In genomic region chr3:33832351-33832750, GRCm38 (mm10) we compare ENCODE assay signal across 22 mouse cellular contexts. TPM values are rescaled to one million over a fixed set of nuclear protein-coding genes. Genes with fewer than 3 reads are reported as not detected.
DNase-seq lines count a peak whose midpoint lies in the region; ATAC-seq and TF ChIP-seq lines count a peak whose summit lies in the region.
"Had no signal": no experiment of that assay in that cellular context is flagged by ENCODE, and none has a peak within 500 bp of the region (broad histone marks: within the 10 kb centered on the region; RNA-seq: fewer than 3 reads in every experiment).

No protein-coding gene starts in this region.

- H3K4me1 ChIP-seq in heart, embryonic 11.5 days (ENCODE audit: control insufficient read depth, insufficient read depth, low read length) = 0 out of 2 replicates have a peak, but pooled peaks cover 5% of the 10 kb centered on the region
- no peaks in the 10 kb centered on the region for H3K4me1 ChIP-seq in midbrain, embryonic 11.5 days (ENCODE audit: control insufficient read depth, insufficient read depth, low read length)
- no peaks in the 10 kb centered on the region for H3K4me1 ChIP-seq in midbrain, embryonic 13.5 days (replicated peaks)
- peaks cover 9 to 17% of the 10 kb centered on the region in 2 experiments for H3K4me1 ChIP-seq in MEL (ENCODE audit: control insufficient read depth in 1 of 2, insufficient read depth in 2 of 2, low read length in 2 of 2)
- no peaks in the 10 kb centered on the region for H3K4me1 ChIP-seq in stomach, postnatal 0 days (replicated peaks; ENCODE audit: control insufficient read depth, insufficient read depth)

- no peak for TF ChIP-seq EP300 in MEL (IDR thresholded peaks at IDR 0.05; ENCODE audit: low read depth in 1 of 2, low read length in 2 of 2)
- no peak for TF ChIP-seq EP300 in stomach, postnatal 0 days (optimal IDR thresholded peaks at IDR 0.05)

- no peak for ATAC-seq in heart, embryonic 11.5 days (replicated peaks; ENCODE audit: insufficient number of reproducible peaks, low FRiP score, low TSS enrichment)
- no peak for ATAC-seq in midbrain, embryonic 11.5 days (ENCODE audit: low FRiP score)
- ATAC-seq in midbrain, embryonic 13.5 days = no peak
- no peak for ATAC-seq in stomach, postnatal 0 days (ENCODE audit: low FRiP score, low TSS enrichment)
- ATAC-seq: activated CD4-positive, CD25-positive, alpha-beta regulatory T cell, adult 4 months; CD4-positive, CD25-positive, alpha-beta regulatory T cell, adult 4 months; Patski had no signal

- 74% methylated on average over 10 of the region's 10 CpGs for WGBS in heart, embryonic 11.5 days (ENCODE audit: insufficient replicate concordance)
- WGBS in midbrain, embryonic 11.5 days = 89% methylated on average over 10 of the region's 10 CpGs
- WGBS in midbrain, embryonic 13.5 days = 85% methylated on average over 10 of the region's 10 CpGs
- 77% methylated on average over 10 of the region's 10 CpGs for WGBS in stomach, postnatal 0 days

- H3K4me2 ChIP-seq in heart, embryonic 11.5 days = no peak overlapping the region
- no peak overlapping the region for H3K4me2 ChIP-seq in midbrain, embryonic 11.5 days
- H3K4me2 ChIP-seq in midbrain, embryonic 13.5 days (replicated peaks) = no peak overlapping the region
- H3K4me2 ChIP-seq in stomach, postnatal 0 days (replicated peaks; ENCODE audit: low read depth) = no peak overlapping the region

- peak; percentile 65 for DNase-seq in heart, adult 11 months
- peak; percentile 6 for DNase-seq in midbrain, embryonic 11.5 days (ENCODE audit: low spot score, missing footprints)
- peak; percentile 54 for DNase-seq in MEL (ENCODE audit: low read depth, low spot score)
- no peak for DNase-seq in stomach, postnatal 0 days (ENCODE audit: low spot score)
- DNase-seq: adrenal gland, adult 2 months; adrenal gland, adult 8-10 months; adrenal gland, postnatal 10 days; adrenal gland, postnatal 14 days; adrenal gland, postnatal 25 days; adrenal gland, postnatal 36 days; B cell, adult 2 months; cerebellum, adult 11 months; cerebellum, adult 11-12 months; cerebellum, adult 18-20 months; cerebellum, adult 2 months had no signal

- H3K36me3 ChIP-seq in heart, embryonic 11.5 days (ENCODE audit: control insufficient read depth, insufficient read depth, low read length) = no peaks in the 10 kb centered on the region
- no peaks in the 10 kb centered on the region for H3K36me3 ChIP-seq in midbrain, embryonic 11.5 days (ENCODE audit: control insufficient read depth, insufficient read depth, low read length)
- H3K36me3 ChIP-seq in midbrain, embryonic 13.5 days = no peaks in the 10 kb centered on the region
- peaks cover 0 to 20% of the 10 kb centered on the region in 2 experiments; a peak in 2 of 4 replicates for H3K36me3 ChIP-seq in MEL (ENCODE audit: control insufficient read depth in 1 of 2, insufficient read depth in 2 of 2, low read length in 2 of 2)
- H3K36me3 ChIP-seq in stomach, postnatal 0 days (ENCODE audit: control insufficient read depth, insufficient read depth, low read length) = no peaks in the 10 kb centered on the region
- H3K36me3 ChIP-seq: G1E had no signal

- no peaks in the 10 kb centered on the region for H3K79me2 ChIP-seq in MEL (ENCODE audit: control insufficient read depth, insufficient read depth, low read length, poor library complexity)

- no peak overlapping the region for H3K9ac ChIP-seq in heart, embryonic 11.5 days (ENCODE audit: low read depth, low read length)
- H3K9ac ChIP-seq in midbrain, embryonic 11.5 days (ENCODE audit: low read length) = no peak overlapping the region
- H3K9ac ChIP-seq in midbrain, embryonic 13.5 days (replicated peaks) = no peak overlapping the region
- peak overlapping the region; percentile 46 for H3K9ac ChIP-seq in MEL (ENCODE audit: control insufficient read depth, low read depth, low read length, poor library complexity, severe bottlenecking)
- no peak overlapping the region for H3K9ac ChIP-seq in stomach, postnatal 0 days (ENCODE audit: low read length)

- no peak for TF ChIP-seq POLR2A in MEL (IDR thresholded peaks at IDR 0.05; ENCODE audit: control insufficient read depth in 1 of 2, insufficient read depth in 1 of 2, low read depth in 1 of 2, low read length in 2 of 2, poor library complexity in 1 of 2)

- no peak overlapping the region for H3K4me3 ChIP-seq in heart, embryonic 11.5 days (ENCODE audit: low read depth, low read length)
- H3K4me3 ChIP-seq in midbrain, embryonic 11.5 days (ENCODE audit: low read depth, low read length) = no peak overlapping the region
- H3K4me3 ChIP-seq in midbrain, embryonic 13.5 days (replicated peaks) = no peak overlapping the region
- H3K4me3 ChIP-seq in MEL (ENCODE audit: control insufficient read depth in 1 of 2, insufficient read depth in 1 of 2, low read depth in 2 of 2, low read length in 2 of 2) = peak overlapping the region; percentile 30 to 31; a peak in 3 of 4 replicates
- H3K4me3 ChIP-seq in stomach, postnatal 0 days (ENCODE audit: low read depth, low read length) = no peak overlapping the region

- no peaks in the 10 kb centered on the region for H3K9me3 ChIP-seq in heart, embryonic 11.5 days (replicated peaks; ENCODE audit: control insufficient read depth, low read length)
- no peaks in the 10 kb centered on the region for H3K9me3 ChIP-seq in midbrain, embryonic 11.5 days (ENCODE audit: control insufficient read depth, low read length)
- no peaks in the 10 kb centered on the region for H3K9me3 ChIP-seq in midbrain, embryonic 13.5 days
- H3K9me3 ChIP-seq in MEL (replicated peaks; ENCODE audit: insufficient read depth, low read length) = no peaks in the 10 kb centered on the region
- H3K9me3 ChIP-seq in stomach, postnatal 0 days (ENCODE audit: control insufficient read depth, low read length) = no peaks in the 10 kb centered on the region
- H3K9me3 ChIP-seq: G1E had no signal

- no peak for TF ChIP-seq RAD21 in MEL (IDR thresholded peaks at IDR 0.05; ENCODE audit: low read depth, low read length)

- no peak for TF ChIP-seq CTCF in MEL (IDR thresholded peaks at IDR 0.05 in 2 of 3, conservative IDR thresholded peaks at IDR 0.05 in 1 of 3; ENCODE audit: control insufficient read depth in 1 of 3, insufficient read depth in 1 of 3, low read depth in 2 of 3, low read length in 3 of 3, poor library complexity in 1 of 3, severe bottlenecking in 1 of 3)
- TF ChIP-seq CTCF in stomach, postnatal 0 days (IDR thresholded peaks at IDR 0.05; ENCODE audit: low read depth) = no peak

- H3K27me3 ChIP-seq in heart, embryonic 11.5 days (ENCODE audit: control insufficient read depth, insufficient read depth, low read length) = no peaks in the 10 kb centered on the region
- H3K27me3 ChIP-seq in midbrain, embryonic 11.5 days (ENCODE audit: control insufficient read depth, insufficient read depth, low read length) = no peaks in the 10 kb centered on the region
- no peaks in the 10 kb centered on the region for H3K27me3 ChIP-seq in midbrain, embryonic 13.5 days
- H3K27me3 ChIP-seq in MEL (ENCODE audit: control insufficient read depth in 1 of 2, insufficient read depth in 2 of 2, low read length in 2 of 2) = no peaks in the 10 kb centered on the region
- no peaks in the 10 kb centered on the region for H3K27me3 ChIP-seq in stomach, postnatal 0 days (ENCODE audit: control insufficient read depth, insufficient read depth, low read length)
- H3K27me3 ChIP-seq: CH12.LX, Patski had no signal

- no peak overlapping the region for H3K27ac ChIP-seq in heart, embryonic 11.5 days (ENCODE audit: low read depth, low read length)
- H3K27ac ChIP-seq in midbrain, embryonic 11.5 days (ENCODE audit: low read depth, low read length) = no peak overlapping the region
- H3K27ac ChIP-seq in midbrain, embryonic 13.5 days = no peak overlapping the region
- peak overlapping the region; percentile 60 for H3K27ac ChIP-seq in MEL (ENCODE audit: control insufficient read depth, low read depth, low read length)
- H3K27ac ChIP-seq in stomach, postnatal 0 days (replicated peaks) = no peak overlapping the region

TF ChIP-seq in MEL, 35 proteins besides CTCF, POLR2A, EP300 and RAD21:
- TF ChIP-seq RCOR1 (IDR thresholded peaks at IDR 0.05; ENCODE audit: low read depth, low read length) = no peak
- TF ChIP-seq TBP (IDR thresholded peaks at IDR 0.05; ENCODE audit: low read depth, low read length) = peak; percentile 22; the same call in 1 of the 2 replicates
- TF ChIP-seq ETS1 (IDR thresholded peaks at IDR 0.05; ENCODE audit: low read depth, low read length) = 0 out of 2 replicates have a peak, but pooled peaks have one; percentile 9
- TF ChIP-seq POLR2AphosphoS5 (IDR thresholded peaks at IDR 0.05; ENCODE audit: borderline replicate concordance, low read depth, low read length) = no peak
- TF ChIP-seq MAFK (IDR thresholded peaks at IDR 0.05; ENCODE audit: borderline replicate concordance, low read depth, low read length) = no peak
- TF ChIP-seq MYC (IDR thresholded peaks at IDR 0.05; ENCODE audit: low read depth, low read length) = no peak
- TF ChIP-seq GATA1 (IDR thresholded peaks at IDR 0.05; ENCODE audit: low read depth, low read length) = peak; percentile 47; the same call in 1 of the 2 replicates
- no peak for TF ChIP-seq MEF2A (IDR thresholded peaks at IDR 0.05; ENCODE audit: extremely low read depth, insufficient replicate concordance, low read depth, low read length, poor library complexity, severe bottlenecking)

RNA-seq across cellular contexts. Expression of gene Ccdc39, which starts 11.8 kb away (rescaled TPM):
- 1.4 and 1.5 TPM in 2 replicates for polyA plus RNA-seq in heart, embryonic 11.5 days (2014; fragmentation: Nextera tagmentation; extraction: Ambion mirVana)
- polyA plus RNA-seq in midbrain, embryonic 11.5 days (2014; fragmentation: Nextera tagmentation; extraction: Ambion mirVana) = 9.3 and 10.9 TPM in 2 replicates
- polyA plus RNA-seq in midbrain, embryonic 13.5 days (2015; fragmentation: Nextera tagmentation; extraction: Ambion mirVana) = 13.7 and 14.1 TPM in 2 replicates
- total RNA-seq in MEL (2012; rRNA removed) = 0.96 and 1.2 TPM in 2 replicates
- 1 to 10 TPM in 1 of 2 experiments, not detected in 1; 6.1 TPM for polyA plus RNA-seq in MEL (2012; ENCODE audit: insufficient read depth in 1 of 2, insufficient read length in 2 of 2, low read depth in 1 of 2, low replicate concordance in 2 of 2, missing spikeins in 1 of 2)
- polyA plus RNA-seq in stomach, postnatal 0 days (2015; fragmentation: Nextera tagmentation; extraction: Ambion mirVana) = 0.65 and 0.80 TPM in 2 replicates

RNA-seq across cellular contexts. Expression of gene Ttc14, which starts 32.7 kb away (rescaled TPM):
- 48.2 and 51.7 TPM in 2 replicates for polyA plus RNA-seq in heart, embryonic 11.5 days (2014; fragmentation: Nextera tagmentation; extraction: Ambion mirVana)
- polyA plus RNA-seq in midbrain, embryonic 11.5 days (2014; fragmentation: Nextera tagmentation; extraction: Ambion mirVana) = 61.1 and 67.0 TPM in 2 replicates
- polyA plus RNA-seq in midbrain, embryonic 13.5 days (2015; fragmentation: Nextera tagmentation; extraction: Ambion mirVana) = 69.3 and 73.4 TPM in 2 replicates
- 20.2 and 24.6 TPM in 2 replicates for total RNA-seq in MEL (2012; rRNA removed)
- polyA plus RNA-seq in MEL (2012; ENCODE audit: insufficient read depth in 1 of 2, insufficient read length in 2 of 2, low read depth in 1 of 2, low replicate concordance in 2 of 2, missing spikeins in 1 of 2) = 10 to 100 TPM; 26.4 to 54.2 TPM
- polyA plus RNA-seq in stomach, postnatal 0 days (2015; fragmentation: Nextera tagmentation; extraction: Ambion mirVana) = 30.9 and 31.4 TPM in 2 replicates

Comparison
In these comparisons a context has a peak if more than half of its experiments do, and no peak if none do; other contexts are left out.
1. H3K4me3 ChIP-seq: peak in MEL (2 of 2); none in heart, embryonic 11.5 days (single experiment), midbrain, embryonic 11.5 days (single experiment), midbrain, embryonic 13.5 days (single experiment) and stomach, postnatal 0 days (single experiment).